Mouse (Mus musculus) myocyte (in vitro differentiated cells): ENCODE results near the gene 1110008L16Rik.
"Not testable (repeated sequence)": the region's sequence is repeated elsewhere in the genome, so short reads cannot be mapped to it uniquely, and the experiment has no call there.

Source experiments
- E2F4 ChIP-seq: IDR thresholded peaks from one replicate; pipeline ENCODE4 v1.6.1; 2011; ENCODE audit warnings: mild to moderate bottlenecking, control low read depth, moderate library complexity; ENCODE audit not compliant: insufficient read depth
- MAX ChIP-seq: IDR thresholded peaks from one replicate; pipeline ENCODE4 v1.6.1; 2011; ENCODE audit warnings: low read depth, mild to moderate bottlenecking, control low read depth
- MYOG ChIP-seq, 3 experiments: IDR thresholded peaks; one replicate each; pipeline ENCODE4 v1.6.1; 2011; ENCODE audit warnings: control low read depth in 2 of 3, low read depth in 2 of 3, mild to moderate bottlenecking in 2 of 3; ENCODE audit not compliant: insufficient read length in 2 of 3, control insufficient read depth in 1 of 3, insufficient read depth in 1 of 3
- POLR2A ChIP-seq: IDR thresholded peaks from one replicate; pipeline ENCODE4 v1.6.1; 2011; ENCODE audit warnings: low read depth, mild to moderate bottlenecking, control low read depth, moderate library complexity; ENCODE audit not compliant: insufficient read length
- POLR2AphosphoS2 ChIP-seq: IDR thresholded peaks from one replicate; pipeline ENCODE4 v1.6.1; 2011; ENCODE audit warnings: low read depth, control low read depth; ENCODE audit not compliant: insufficient read length
- REST ChIP-seq: IDR thresholded peaks from one replicate; pipeline ENCODE4 v1.6.1; 2011; ENCODE audit warnings: mild to moderate bottlenecking, control low read depth, moderate library complexity; ENCODE audit not compliant: insufficient read depth, insufficient read length
- SRF ChIP-seq: IDR thresholded peaks from one replicate; pipeline ENCODE4 v1.6.1; 2011; ENCODE audit warnings: low read depth; ENCODE audit not compliant: control insufficient read depth, insufficient read length
- TCF12 ChIP-seq: IDR thresholded peaks from one replicate; pipeline ENCODE4 v1.6.1; 2011; ENCODE audit warnings: mild to moderate bottlenecking, control low read depth; ENCODE audit not compliant: poor library complexity, insufficient read depth, severe bottlenecking

DNA sequence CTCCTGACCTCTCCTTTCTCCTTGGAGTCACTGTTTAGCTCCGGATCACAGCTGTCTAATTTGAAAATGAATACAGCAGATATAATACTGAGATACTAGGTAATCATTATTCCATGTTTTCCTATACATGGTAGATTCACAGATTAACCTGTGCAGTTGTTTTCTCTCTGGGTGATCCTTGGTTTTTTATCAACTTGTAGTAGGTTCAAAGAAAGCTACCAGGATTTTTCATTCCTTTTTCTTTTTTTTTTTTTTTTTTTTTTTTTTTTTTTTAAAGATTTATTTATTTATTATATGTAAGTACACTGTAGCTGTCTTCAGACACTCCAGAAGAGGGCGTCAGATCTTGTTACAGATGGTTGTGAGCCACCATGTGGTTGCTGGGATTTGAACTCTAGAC is 39.1 kb downstream of the 1110008L16Rik start:
- not testable (repeated sequence) for TF ChIP-seq POLR2A; MYOG (IDR thresholded peaks at IDR 0.05; ENCODE audit: control insufficient read depth in 1 of 3, insufficient read depth in 1 of 3, insufficient read length in 2 of 3, low read depth in 2 of 3); MAX; POLR2AphosphoS2; E2F4; SRF; REST; TCF12
